Mouse (Mus musculus): Measurements from ENCODE around the gene Stard3nl. TPM values are rescaled to one million over a fixed set of nuclear protein-coding genes. Genes with fewer than 3 reads are reported as not detected.

The Stard3nl gene
- 14.0 TPM for total RNA-seq (2023)

DNA sequence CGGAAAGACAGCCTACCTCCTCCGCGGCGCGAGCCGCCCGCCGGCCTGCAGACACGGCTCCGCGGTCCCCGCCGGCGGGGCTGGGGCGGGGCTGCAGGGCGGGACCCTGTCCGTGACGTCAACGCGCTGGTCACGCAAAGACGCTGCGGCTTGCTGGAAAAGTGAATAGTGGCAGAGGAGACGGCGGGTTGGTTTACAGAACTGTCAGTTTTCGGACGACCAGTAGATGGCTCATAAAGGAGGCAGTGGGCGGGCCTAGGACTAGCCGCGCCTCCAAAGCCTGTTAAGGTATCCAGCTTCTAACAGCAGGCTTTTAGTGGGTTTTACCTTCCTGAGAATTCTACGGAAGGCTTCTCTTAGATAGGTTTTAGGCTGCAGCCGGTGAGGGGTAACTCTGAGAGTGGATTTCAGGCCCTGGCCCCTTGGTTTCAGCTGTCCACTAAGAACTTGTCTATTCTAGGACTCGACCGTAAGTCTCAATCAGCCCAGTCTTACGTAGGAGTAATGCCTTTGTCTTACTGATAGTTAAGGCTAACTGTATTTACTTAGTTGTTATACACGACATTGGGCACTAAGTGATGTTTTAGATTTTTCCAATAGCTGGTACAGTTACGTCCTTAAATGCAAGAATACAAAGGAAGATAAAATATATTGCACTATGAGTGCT is at the start of gene Stard3nl:
Gene Stard3nl (minus strand): TSS at position 108 of the 667 bp plus-strand sequence.

Other genes with a start within 250 kb of the Stard3nl start
- 0.62 TPM for gene Epdr1, start 224.1 kb upstream of the Stard3nl start, total RNA-seq (2023)
- gene Sfrp4, start 227.3 kb upstream of the Stard3nl start, total RNA-seq (2023), result not detected